Mouse (Mus musculus) lung, postnatal 36 days (tissue): Measurements from ENCODE around the gene Shkbp1.
A peak's percentile ranks its signal among the peaks of the same experiment; 100 is the strongest.

ENCODE experiments used
- DNase-seq: peaks from one replicate; pipeline ENCODE4 v3.0.0; 2022; ENCODE audit warnings: mixed read lengths

Gene Shkbp1

GRCm38 (mm10) chr7:27308821-27309549 lies 46.8 kb downstream of the Shkbp1 start:
- no peak for DNase-seq

- no peak for DNase-seq
Observed at GRCm38 (mm10) chr7:27307551-27307950, 48.3 kb downstream of the Shkbp1 start.

- DNase-seq: peak; percentile 48
Observed at GRCm38 (mm10) chr7:27306161-27307160, 49.4 kb downstream of the Shkbp1 start.

- no peak for DNase-seq
Observed at GRCm38 (mm10) chr7:27305091-27305730, 50.6 kb downstream of the Shkbp1 start.

- peak; percentile 82 for DNase-seq
Observed at GRCm38 (mm10) chr7:27302172-27302571, 53.6 kb downstream of the Shkbp1 start.

GRCm38 (mm10) chr7:27300801-27301200 lies 55.0 kb downstream of the Shkbp1 start:
- DNase-seq: no peak

GRCm38 (mm10) chr7:27300351-27300750 lies 55.5 kb downstream of the Shkbp1 start:
- no peak for DNase-seq

GRCm38 (mm10) chr7:27298816-27299215 lies 57.0 kb downstream of the Shkbp1 start:
- DNase-seq: no peak

GRCm38 (mm10) chr7:27298033-27298610 lies 57.7 kb downstream of the Shkbp1 start:
- no peak for DNase-seq

- no peak for DNase-seq
Observed at GRCm38 (mm10) chr7:27296518-27296917, 59.3 kb downstream of the Shkbp1 start.

GRCm38 (mm10) chr7:27295956-27296355 lies 59.9 kb downstream of the Shkbp1 start:
- DNase-seq: peak; percentile 71
